Mouse (Mus musculus): ENCODE measurements at regions not wholly inside any gene's neighbourhood (a gene's known extent, or its start where the extent isn't known, plus 50 kb on each side); places are given as distances from the start of the nearest gene placed in this dataset.

GRCm38 (mm10) chr13:37104410-37105294 lies 54.6 kb upstream of the F13a1 start:
- Histone ChIP-seq H3K9me3 (no peaks in the 10 kb centered on the region), H3K4me1 (no peaks in the 10 kb centered on the region), H3K36me3 (no peaks in the 10 kb centered on the region), H3K27me3 (replicated peaks) (no peaks in the 10 kb centered on the region), H3K4me2 (no peak overlapping the region), H3K27ac (replicated peaks) (no peak overlapping the region), H3K4me3 (no peak overlapping the region), H3K9ac (no peak overlapping the region)
- no peak for ATAC-seq (ENCODE audit: extremely low read depth, insufficient number of reproducible peaks, low FRiP score, low TSS enrichment)
- 69% methylated on average over 9 of the region's 9 CpGs for WGBS

DNA sequence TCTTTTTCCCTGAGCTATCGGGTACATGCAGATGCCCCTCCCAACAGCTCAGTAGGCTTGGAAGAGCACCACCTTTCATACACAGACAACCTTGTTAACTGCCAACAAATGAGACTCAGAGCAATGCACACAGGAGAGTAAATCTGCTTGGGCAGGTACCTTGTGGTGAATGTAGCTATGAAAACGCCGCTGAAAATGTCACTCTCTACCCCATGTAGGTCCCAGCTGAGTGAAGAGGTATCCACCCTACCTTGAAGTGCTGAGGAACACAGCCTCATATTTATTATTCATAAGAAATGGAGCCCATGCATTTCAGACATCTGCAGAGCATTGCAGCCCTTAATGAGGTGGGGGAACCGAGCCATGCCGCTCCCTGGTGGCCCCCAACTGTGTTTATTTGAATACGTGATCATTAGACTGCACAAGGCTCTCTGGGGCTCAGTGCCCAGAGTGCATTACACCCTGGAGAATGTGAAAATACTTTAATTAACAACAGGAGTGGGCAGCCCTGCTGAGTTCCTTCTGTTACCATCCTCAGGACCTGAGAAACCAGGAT lies 53.8 kb upstream of the F13a1 start:
- no peak overlapping the region for H3K4me2 ChIP-seq
- WGBS, result 68% methylated on average over 6 of the region's 6 CpGs
- no peak overlapping the region for H3K27ac ChIP-seq (replicated peaks)
- no peaks in the 10 kb centered on the region for H3K27me3 ChIP-seq (replicated peaks)
- H3K4me3 ChIP-seq, result no peak overlapping the region
- no peak for ATAC-seq (ENCODE audit: extremely low read depth, insufficient number of reproducible peaks, low FRiP score, low TSS enrichment)
- H3K4me1 ChIP-seq, result no peaks in the 10 kb centered on the region
- 0 out of 2 replicates have a peak, but pooled peaks cover 5% of the 10 kb centered on the region for H3K9me3 ChIP-seq
- H3K36me3 ChIP-seq, result no peaks in the 10 kb centered on the region
- no peak overlapping the region for H3K9ac ChIP-seq

- H3K4me1 ChIP-seq, result no peaks in the 10 kb centered on the region
- no peak overlapping the region for H3K9ac ChIP-seq
- H3K4me2 ChIP-seq, result no peak overlapping the region
- no peak for ATAC-seq (ENCODE audit: extremely low read depth, insufficient number of reproducible peaks, low FRiP score, low TSS enrichment)
- H3K4me3 ChIP-seq, result no peak overlapping the region
- no peaks in the 10 kb centered on the region for H3K36me3 ChIP-seq
- H3K27ac ChIP-seq (replicated peaks), result no peak overlapping the region
- WGBS, result 83% methylated on average over 4 of the region's 4 CpGs
- H3K27me3 ChIP-seq (replicated peaks), result no peaks in the 10 kb centered on the region
- 0 out of 2 replicates have a peak, but pooled peaks cover 5% of the 10 kb centered on the region for H3K9me3 ChIP-seq
These were observed 51.7 kb upstream of the F13a1 start for GRCm38 (mm10) chr13:37101755-37102154.

All from heart, embryonic 13.5 days (tissue).